Mouse (Mus musculus) thymus, postnatal 10 days (tissue): ENCODE results near the gene N6amt1.

Source experiments
- DNase-seq, 2 experiments: peaks; one replicate each; pipeline ENCODE4 v3.0.0; 2021; ENCODE audit warnings: low spot score in 2 of 2

The N6amt1 gene

DNA sequence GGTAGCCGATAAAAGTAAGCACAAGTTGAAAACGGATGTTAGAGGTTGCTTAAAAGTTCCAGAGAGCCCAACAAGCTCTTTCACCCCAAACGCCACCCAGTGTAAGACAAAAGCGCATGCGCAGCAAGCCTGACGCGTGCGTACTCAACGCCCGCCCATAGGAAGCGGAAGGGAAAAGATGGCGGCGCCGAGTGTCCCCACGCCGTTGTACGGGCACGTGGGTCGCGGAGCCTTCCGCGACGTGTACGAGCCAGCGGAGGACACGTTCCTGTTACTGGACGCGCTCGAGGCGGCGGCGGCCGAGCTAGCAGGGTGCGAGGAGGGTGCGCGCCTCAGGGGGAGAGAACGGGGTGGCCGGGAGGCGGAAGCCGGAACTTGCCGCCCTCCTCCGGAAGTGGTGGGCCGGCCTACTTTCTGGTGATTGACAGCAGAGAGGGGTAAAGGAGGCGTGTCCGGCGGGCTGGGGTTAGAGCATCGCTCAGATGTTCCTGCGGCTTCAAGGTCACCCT lies at the start of gene N6amt1:
N6amt1 (plus strand) TSS at position 111 of the 509 bp plus-strand sequence.
- peak; percentile 91 to 93 for DNase-seq

DNA sequence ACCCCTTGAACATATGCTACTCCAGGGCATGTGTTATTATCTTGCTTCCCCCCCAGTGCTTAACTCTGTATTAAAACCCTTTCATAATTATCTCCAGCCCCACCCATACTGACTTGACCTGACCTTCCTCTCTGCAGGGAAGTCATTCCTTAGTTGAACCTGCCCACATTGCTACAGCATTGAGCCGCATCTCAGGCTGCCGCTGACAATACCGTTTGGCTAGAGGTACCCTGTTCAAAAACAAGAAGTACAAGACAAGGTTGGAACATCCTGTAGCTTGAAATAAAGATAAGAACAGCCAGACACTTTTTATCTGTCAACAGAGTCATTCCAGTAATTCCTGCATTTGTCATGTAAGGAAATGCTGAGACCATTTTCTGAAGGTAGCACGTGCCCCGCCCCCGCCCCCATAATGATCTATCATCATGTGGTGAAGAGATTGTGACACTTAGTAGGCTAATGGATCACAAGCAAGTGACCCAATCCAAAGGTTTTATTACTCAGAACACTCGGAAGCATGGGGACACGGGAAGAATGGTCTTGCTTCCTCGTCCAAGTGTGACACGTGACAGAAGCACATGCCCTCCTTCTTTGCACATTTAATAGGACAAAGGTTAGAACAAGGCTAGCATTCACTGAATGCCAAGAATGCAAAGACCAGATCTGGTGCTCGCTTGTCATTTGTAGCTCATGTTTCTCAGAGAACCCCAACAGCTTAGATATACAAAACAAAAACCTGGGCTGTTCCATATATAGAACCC lies 48.6 kb upstream of the N6amt1 start:
- no peak for DNase-seq

DNA sequence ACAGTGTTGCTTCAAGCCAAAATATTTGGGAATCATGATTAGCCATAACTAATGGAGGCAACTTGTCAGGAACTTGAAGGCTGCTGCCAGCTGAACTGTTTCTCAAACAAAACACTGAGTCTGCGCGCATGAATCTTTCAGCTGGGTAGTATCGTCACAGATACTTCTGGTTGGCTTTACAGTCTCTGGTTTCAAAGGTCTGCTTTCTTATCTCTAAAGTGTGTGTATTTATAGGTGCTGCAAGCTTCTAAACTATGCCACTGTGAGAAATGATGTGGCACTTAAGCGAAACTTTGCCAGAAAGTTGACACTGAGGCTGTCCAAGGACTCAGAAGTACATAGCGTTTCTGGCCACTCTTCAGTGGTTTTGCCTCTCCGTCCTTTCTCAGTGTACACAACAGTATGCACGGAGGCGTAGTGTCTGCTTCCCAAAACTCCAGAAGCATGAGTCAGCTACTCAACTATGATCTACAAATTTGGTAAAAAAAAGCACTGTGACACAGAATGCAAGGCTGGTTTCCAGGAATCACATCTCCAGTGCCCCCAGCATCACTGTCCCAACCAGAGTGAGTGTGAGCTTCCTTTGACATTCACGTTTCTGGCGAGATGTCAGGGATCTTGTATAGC lies 46.8 kb upstream of the N6amt1 start:
- DNase-seq: no peak

DNA sequence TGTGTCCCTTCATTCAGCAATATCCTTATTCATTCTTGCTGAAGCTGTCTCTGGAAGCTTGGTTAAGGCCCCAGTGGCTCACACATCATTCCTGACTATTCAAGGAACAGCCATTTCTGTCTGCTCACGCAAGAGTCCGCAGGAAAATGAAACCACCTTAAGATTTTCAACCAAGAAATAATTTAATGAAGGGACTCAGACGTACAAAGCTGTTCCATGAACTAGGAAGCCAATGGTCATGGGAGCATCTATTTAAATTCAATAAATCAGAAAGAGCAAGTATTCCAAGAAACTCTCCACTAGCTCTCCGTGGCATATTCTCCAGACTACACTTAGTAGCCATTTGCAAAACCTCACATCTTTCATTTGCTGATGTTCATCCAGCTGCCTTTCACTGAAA lies 43.3 kb upstream of the N6amt1 start:
- no peak for DNase-seq

DNA sequence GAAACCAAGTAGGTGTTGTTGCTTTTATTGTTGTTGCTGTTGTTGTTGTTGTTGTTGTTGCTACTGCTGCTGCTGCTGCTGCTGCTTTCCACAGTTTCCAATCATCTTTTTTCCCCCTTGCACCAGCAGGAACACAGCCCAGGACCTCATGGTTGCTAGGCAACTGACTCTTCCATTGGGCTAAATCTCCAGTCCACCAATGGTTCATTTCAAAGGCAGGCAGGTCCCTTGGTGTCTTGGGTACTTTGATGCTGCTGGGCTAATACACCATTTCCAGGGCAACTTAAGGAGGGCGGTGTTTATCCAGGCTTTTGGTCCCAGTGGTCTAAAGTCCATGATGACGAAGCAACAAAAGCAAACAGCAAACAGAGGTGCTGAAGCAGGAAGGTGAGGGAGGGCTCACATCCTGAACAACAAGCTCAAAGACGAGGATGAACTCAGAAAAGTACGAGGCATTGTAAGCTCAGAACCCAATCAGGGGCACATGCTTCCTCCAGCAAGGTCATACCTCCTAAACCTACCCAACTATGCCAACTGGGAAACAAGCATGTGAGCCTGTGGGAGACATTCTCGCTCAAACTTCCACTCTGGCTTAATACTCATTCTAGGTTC lies 35.7 kb upstream of the N6amt1 start:
- DNase-seq: no peak

DNA sequence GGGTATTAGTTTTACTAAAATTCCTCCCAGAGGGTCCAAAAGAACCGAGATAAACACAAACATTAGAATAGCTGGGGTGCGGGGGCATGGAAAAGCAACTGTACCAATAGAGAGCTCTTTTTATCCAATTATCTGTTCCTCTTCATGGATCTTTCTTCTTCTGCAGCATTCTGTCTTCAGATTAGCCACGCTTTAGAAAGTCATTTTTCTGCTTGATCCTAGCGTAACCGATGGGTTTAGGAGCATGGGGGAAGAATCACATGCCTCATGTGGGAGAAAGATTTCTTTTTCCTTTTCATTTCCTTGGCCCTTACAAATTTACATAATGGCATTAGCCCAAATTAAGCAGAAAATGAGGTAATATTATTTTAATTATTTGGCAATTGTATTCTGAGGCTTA lies 35.0 kb upstream of the N6amt1 start:
- no peak for DNase-seq

- DNase-seq: no peak
These were observed 34.3 kb upstream of the N6amt1 start for GRCm38 (mm10) chr16:87319541-87320251.

GRCm38 (mm10) chr16:87320252-87320555 lies 33.8 kb upstream of the N6amt1 start:
- no peak for DNase-seq

- DNase-seq: peak in 1 of 2 experiments; percentile 3
These were observed 29.4 kb upstream of the N6amt1 start for GRCm38 (mm10) chr16:87324571-87324970.

GRCm38 (mm10) chr16:87329986-87330385 lies 24.0 kb upstream of the N6amt1 start:
- DNase-seq: no peak

GRCm38 (mm10) chr16:87334756-87335155 lies 19.2 kb upstream of the N6amt1 start:
- DNase-seq: no peak

GRCm38 (mm10) chr16:87341043-87341572 lies 12.9 kb upstream of the N6amt1 start:
- DNase-seq: no peak

GRCm38 (mm10) chr16:87348133-87348532 lies 5.9 kb upstream of the N6amt1 start:
- no peak for DNase-seq

DNA sequence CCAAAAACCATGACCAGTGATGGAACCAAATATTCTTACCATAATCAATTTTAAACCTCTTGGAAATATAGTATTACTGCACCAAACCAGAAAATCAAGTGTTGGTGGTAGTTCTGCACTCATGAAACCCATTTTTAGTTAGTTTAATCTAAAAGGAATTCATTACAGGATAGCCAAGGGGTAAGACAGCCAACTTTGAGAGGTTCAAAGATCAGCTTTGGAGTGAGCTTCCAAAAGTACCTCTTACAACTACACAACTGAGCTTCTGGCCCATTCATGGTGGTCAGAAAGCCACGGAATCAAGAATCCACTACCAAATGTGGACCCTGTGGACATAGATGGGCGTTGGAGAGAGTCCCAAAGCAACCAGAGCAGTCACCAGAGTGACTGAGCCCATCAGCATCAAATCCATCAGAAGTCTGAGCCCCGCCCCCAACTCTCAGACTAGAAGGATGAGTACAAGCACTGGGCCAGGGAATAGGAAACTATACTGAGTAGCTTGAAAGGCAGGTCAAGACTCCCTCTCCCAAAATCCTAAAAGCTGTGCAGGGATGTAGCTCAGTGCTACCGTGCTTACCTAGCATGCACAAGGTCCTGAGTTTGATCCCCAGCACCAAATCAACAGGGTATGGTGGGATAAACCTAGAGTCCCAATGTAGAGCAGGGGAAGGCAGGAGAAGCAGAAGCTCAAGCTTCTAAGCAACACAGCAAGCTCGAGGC lies 2.4 kb upstream of the N6amt1 start:
- no peak for DNase-seq

- DNase-seq: no peak
These were observed 380 bp upstream of the N6amt1 start for GRCm38 (mm10) chr16:87353605-87354004.

DNA sequence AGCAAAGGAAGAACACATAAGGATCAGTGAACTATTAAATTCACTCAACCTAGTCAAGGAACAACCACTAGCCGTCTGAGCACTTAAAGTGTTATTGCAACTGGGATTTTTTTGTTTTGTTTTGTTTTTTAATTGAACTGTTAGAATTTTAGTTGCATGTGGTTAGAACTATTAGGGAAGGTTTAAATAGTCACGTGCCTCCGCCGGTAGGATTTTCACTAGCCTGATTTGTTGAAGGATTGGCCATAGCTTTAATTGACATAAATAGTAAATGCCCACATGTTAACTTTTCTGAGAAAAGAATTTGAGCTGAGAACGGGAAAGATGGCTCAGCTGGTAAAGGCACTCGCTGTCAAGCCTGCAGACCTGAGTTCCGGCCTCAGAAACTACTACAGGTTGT lies 763 bp downstream of the N6amt1 start:
- DNase-seq: no peak

GRCm38 (mm10) chr16:87360096-87360495 lies 6.1 kb downstream of the N6amt1 start:
- DNase-seq: no peak

GRCm38 (mm10) chr16:87364231-87364630 lies 10.2 kb downstream of the N6amt1 start:
- no peak for DNase-seq

DNA sequence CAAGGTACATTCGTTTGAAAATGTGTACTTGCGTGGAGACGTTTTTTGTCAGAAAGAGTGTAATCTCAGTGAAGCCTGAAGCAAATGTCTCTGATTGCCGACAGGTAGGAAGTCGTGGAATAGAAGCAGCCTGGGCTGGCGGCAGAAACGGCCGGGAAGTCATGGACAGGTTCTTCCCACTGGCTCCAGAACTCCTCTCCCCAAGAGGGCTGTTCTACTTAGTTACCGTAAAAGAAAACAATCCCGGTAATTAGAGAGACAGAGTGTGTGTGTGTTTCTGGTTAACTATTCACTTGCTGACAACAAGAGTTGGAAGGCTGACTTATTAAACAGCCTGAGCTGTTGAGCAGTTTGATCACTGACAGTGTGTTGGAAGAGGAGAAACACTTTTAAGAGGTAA lies 12.1 kb downstream of the N6amt1 start:
- no peak for DNase-seq

GRCm38 (mm10) chr16:87366445-87366844 lies 12.5 kb downstream of the N6amt1 start:
- no peak for DNase-seq

DNA sequence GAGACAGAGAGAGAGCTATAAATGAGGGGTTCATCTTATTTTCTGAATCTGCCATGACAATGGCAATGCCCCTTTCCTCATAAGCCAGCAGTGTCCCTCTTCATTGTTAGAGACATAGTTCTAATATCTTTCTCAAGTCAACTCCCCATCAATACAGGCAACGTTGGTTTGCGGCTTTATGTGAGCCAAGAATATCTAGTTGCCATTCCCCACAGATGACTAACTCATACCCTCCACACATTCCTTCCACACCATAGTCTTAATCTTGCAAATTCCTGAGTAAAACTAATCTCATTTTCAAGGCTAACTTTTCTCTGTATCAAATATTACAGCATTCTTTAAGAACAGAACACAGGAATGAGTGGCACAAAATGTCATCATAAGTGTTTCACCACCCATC lies 29.0 kb downstream of the N6amt1 start:
- no peak for DNase-seq
